In the genomic region with DNA sequence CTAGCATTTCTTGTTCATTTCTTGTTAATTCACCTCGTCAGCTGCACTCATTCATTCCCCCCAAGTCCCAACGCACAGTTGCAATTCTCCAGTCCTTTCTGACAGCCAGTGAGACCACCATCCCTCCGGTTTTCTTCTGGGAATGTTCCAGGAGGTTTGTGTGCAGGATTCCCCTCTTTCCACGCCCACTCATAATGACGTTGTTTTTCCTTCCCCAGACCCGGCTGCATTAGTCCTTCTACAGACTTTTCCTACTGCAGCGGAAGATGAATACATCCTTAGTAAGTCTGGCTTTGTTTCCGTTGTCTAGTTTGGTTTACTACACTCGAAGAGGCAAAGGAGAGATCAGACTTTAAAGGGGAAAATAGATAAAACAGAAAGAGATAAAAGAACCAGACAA, we compare ENCODE assay signal across 8 mouse cellular contexts. TPM values are rescaled to one million over a fixed set of nuclear protein-coding genes. Genes with fewer than 3 reads are reported as not detected.
DNase-seq lines count a peak whose midpoint lies in the region; ATAC-seq lines count a peak whose summit lies in the region.

No protein-coding gene starts in this region.

- peak overlapping the region; percentile 67 for H3K4me2 ChIP-seq in kidney, embryonic 14.5 days (replicated peaks; ENCODE audit: low read depth, low read length)
- H3K4me2 ChIP-seq in hindbrain, embryonic 16.5 days (ENCODE audit: low read length), result peak overlapping the region; percentile 94
- peak overlapping the region; percentile 63 for H3K4me2 ChIP-seq in midbrain, embryonic 14.5 days (ENCODE audit: low read length)

- no peak for DNase-seq in kidney, postnatal 36 days
- no peak for DNase-seq in midbrain, embryonic 14.5 days
- DNase-seq in urinary bladder, postnatal 10 days (ENCODE audit: low spot score), result no peak
- no peak for DNase-seq in retina, postnatal 1 day
- DNase-seq in right cerebral cortex, postnatal 36 days (ENCODE audit: low spot score in 2 of 2), result no peak

- H3K36me3 ChIP-seq in kidney, embryonic 14.5 days (ENCODE audit: control insufficient read depth, insufficient read depth, low read length), result peaks cover 33% of the 10 kb centered on the region
- peaks cover 14% of the 10 kb centered on the region for H3K36me3 ChIP-seq in hindbrain, embryonic 16.5 days (ENCODE audit: control insufficient read depth, insufficient read depth, low read length)
- peaks cover 35% of the 10 kb centered on the region for H3K36me3 ChIP-seq in midbrain, embryonic 14.5 days (ENCODE audit: control insufficient read depth, insufficient read depth, low read length)

- no peaks in the 10 kb centered on the region for H3K27me3 ChIP-seq in kidney, embryonic 14.5 days (ENCODE audit: control insufficient read depth, insufficient read depth, low read length)
- no peaks in the 10 kb centered on the region for H3K27me3 ChIP-seq in hindbrain, embryonic 16.5 days (replicated peaks; ENCODE audit: control insufficient read depth, insufficient read depth, low read length)
- H3K27me3 ChIP-seq in midbrain, embryonic 14.5 days (ENCODE audit: control insufficient read depth, insufficient read depth, low read length), result no peaks in the 10 kb centered on the region

- WGBS in kidney, embryonic 14.5 days, result 44% methylated on average over 9 of the region's 9 CpGs
- WGBS in hindbrain, embryonic 16.5 days, result 47% methylated on average over 9 of the region's 9 CpGs
- WGBS in midbrain, embryonic 14.5 days, result 51% methylated on average over 9 of the region's 9 CpGs

- no peaks in the 10 kb centered on the region for H3K9me3 ChIP-seq in kidney, embryonic 14.5 days (ENCODE audit: control insufficient read depth, low read length)
- H3K9me3 ChIP-seq in hindbrain, embryonic 16.5 days (ENCODE audit: control insufficient read depth, low read length), result no peaks in the 10 kb centered on the region
- H3K9me3 ChIP-seq in midbrain, embryonic 14.5 days (ENCODE audit: control insufficient read depth, low read length), result no peaks in the 10 kb centered on the region

- H3K4me3 ChIP-seq in kidney, embryonic 14.5 days (ENCODE audit: low read length), result peak overlapping the region; percentile 76
- peak overlapping the region; percentile 76 for H3K4me3 ChIP-seq in brown adipose tissue, adult 24 weeks (ENCODE audit: insufficient read depth, low read depth, low read length)
- peak overlapping the region; percentile 99 for H3K4me3 ChIP-seq in hindbrain, embryonic 16.5 days (ENCODE audit: low read length)
- peak overlapping the region; percentile 86 for H3K4me3 ChIP-seq in midbrain, embryonic 14.5 days (replicated peaks; ENCODE audit: low read depth, low read length)

- H3K9ac ChIP-seq in kidney, embryonic 14.5 days (ENCODE audit: low read depth, low read length), result peak overlapping the region; percentile 92; the same call in 1 of the 2 replicates
- peak overlapping the region; percentile 100 for H3K9ac ChIP-seq in hindbrain, embryonic 16.5 days (ENCODE audit: low read depth, low read length)
- H3K9ac ChIP-seq in midbrain, embryonic 14.5 days (replicated peaks; ENCODE audit: low read length), result peak overlapping the region; percentile 94

- no peak overlapping the region for H3K27ac ChIP-seq in kidney, embryonic 14.5 days (ENCODE audit: low read depth, low read length)
- no peak overlapping the region for H3K27ac ChIP-seq in brown adipose tissue, adult 24 weeks (replicated peaks; ENCODE audit: low read depth, low read length)
- no peak overlapping the region for H3K27ac ChIP-seq in hindbrain, embryonic 16.5 days (ENCODE audit: low read depth, low read length)
- no peak overlapping the region for H3K27ac ChIP-seq in midbrain, embryonic 14.5 days (replicated peaks; ENCODE audit: low read depth, low read length)

- peaks cover 13% of the 10 kb centered on the region for H3K4me1 ChIP-seq in kidney, embryonic 14.5 days (ENCODE audit: control insufficient read depth, insufficient read depth, low read length)
- peaks cover 9% of the 10 kb centered on the region; the same call in 1 of the 2 replicates for H3K4me1 ChIP-seq in brown adipose tissue, adult 24 weeks (ENCODE audit: control insufficient read depth, insufficient read depth, insufficient read length, low read length)
- peaks cover 17% of the 10 kb centered on the region for H3K4me1 ChIP-seq in hindbrain, embryonic 16.5 days (ENCODE audit: control insufficient read depth, insufficient read depth, low read depth, low read length)
- peaks cover 9% of the 10 kb centered on the region for H3K4me1 ChIP-seq in midbrain, embryonic 14.5 days (ENCODE audit: control insufficient read depth, insufficient read depth, low read length)

- no peak for ATAC-seq in kidney, embryonic 14.5 days (ENCODE audit: low FRiP score, low TSS enrichment)
- ATAC-seq in hindbrain, embryonic 16.5 days, result no peak
- no peak for ATAC-seq in midbrain, embryonic 14.5 days (ENCODE audit: low FRiP score, low TSS enrichment)

RNA-seq across cellular contexts. Expression of gene Zfp12, which starts 1.1 kb away (rescaled TPM):
- polyA plus RNA-seq in kidney, embryonic 14.5 days (2014; fragmentation: Nextera tagmentation; extraction: Ambion mirVana), result 11.4 and 19.6 TPM in 2 replicates
- 3.3 and 4.6 TPM in 2 replicates for polyA plus RNA-seq in brown adipose tissue, adult 24 weeks (2012; ENCODE audit: insufficient read depth, insufficient read length, missing spikeins)
- 16.4 and 20.5 TPM in 2 replicates for polyA plus RNA-seq in hindbrain, embryonic 16.5 days (2015; fragmentation: Nextera tagmentation; extraction: Ambion mirVana)
- 20.4 and 25.2 TPM in 2 replicates for polyA plus RNA-seq in midbrain, embryonic 14.5 days (2014; fragmentation: Nextera tagmentation; extraction: Ambion mirVana)

RNA-seq across cellular contexts. Expression of gene Spdye4a, which starts 9.3 kb away (rescaled TPM):
- polyA plus RNA-seq in kidney, embryonic 14.5 days (2014; fragmentation: Nextera tagmentation; extraction: Ambion mirVana), result not detected in 2 replicates
- polyA plus RNA-seq in brown adipose tissue, adult 24 weeks (2012; ENCODE audit: insufficient read depth, insufficient read length, missing spikeins), result not detected in 2 replicates
- not detected in 2 replicates for polyA plus RNA-seq in hindbrain, embryonic 16.5 days (2015; fragmentation: Nextera tagmentation; extraction: Ambion mirVana)
- not detected in 2 replicates for polyA plus RNA-seq in midbrain, embryonic 14.5 days (2014; fragmentation: Nextera tagmentation; extraction: Ambion mirVana)

RNA-seq across cellular contexts. Expression of gene Zfp316, which starts 33.8 kb away (rescaled TPM):
- polyA plus RNA-seq in kidney, embryonic 14.5 days (2014; fragmentation: Nextera tagmentation; extraction: Ambion mirVana), result 2.2 and 2.5 TPM in 2 replicates
- 1.5 and 1.6 TPM in 2 replicates for polyA plus RNA-seq in brown adipose tissue, adult 24 weeks (2012; ENCODE audit: insufficient read depth, insufficient read length, missing spikeins)
- polyA plus RNA-seq in hindbrain, embryonic 16.5 days (2015; fragmentation: Nextera tagmentation; extraction: Ambion mirVana), result 3.3 and 7.2 TPM in 2 replicates
- polyA plus RNA-seq in midbrain, embryonic 14.5 days (2014; fragmentation: Nextera tagmentation; extraction: Ambion mirVana), result 6.9 and 7.8 TPM in 2 replicates

RNA-seq across cellular contexts. Expression of gene Spdye4b, which starts 55.2 kb away (rescaled TPM):
- not detected in 2 replicates for polyA plus RNA-seq in kidney, embryonic 14.5 days (2014; fragmentation: Nextera tagmentation; extraction: Ambion mirVana)
- not detected in 2 replicates for polyA plus RNA-seq in brown adipose tissue, adult 24 weeks (2012; ENCODE audit: insufficient read depth, insufficient read length, missing spikeins)
- not detected in 2 replicates for polyA plus RNA-seq in hindbrain, embryonic 16.5 days (2015; fragmentation: Nextera tagmentation; extraction: Ambion mirVana)
- polyA plus RNA-seq in midbrain, embryonic 14.5 days (2014; fragmentation: Nextera tagmentation; extraction: Ambion mirVana), result not detected in 2 replicates

RNA-seq across cellular contexts. Expression of gene Rbak, which starts 55.5 kb away (rescaled TPM):
- 11.3 and 16.1 TPM in 2 replicates for polyA plus RNA-seq in kidney, embryonic 14.5 days (2014; fragmentation: Nextera tagmentation; extraction: Ambion mirVana)
- 1.5 and 2.4 TPM in 2 replicates for polyA plus RNA-seq in brown adipose tissue, adult 24 weeks (2012; ENCODE audit: insufficient read depth, insufficient read length, missing spikeins)
- 9.6 and 11.4 TPM in 2 replicates for polyA plus RNA-seq in hindbrain, embryonic 16.5 days (2015; fragmentation: Nextera tagmentation; extraction: Ambion mirVana)
- 12.3 and 13.9 TPM in 2 replicates for polyA plus RNA-seq in midbrain, embryonic 14.5 days (2014; fragmentation: Nextera tagmentation; extraction: Ambion mirVana)
